Mouse (Mus musculus) midbrain, embryonic 15.5 days (tissue): ENCODE data around the gene Ap5s1. TPM values are rescaled to one million over a fixed set of nuclear protein-coding genes. Genes with fewer than 3 reads are reported as not detected.
A peak's percentile ranks its signal among the peaks of the same experiment; 100 is the strongest.
"Not testable (repeated sequence)": the region's sequence is repeated elsewhere in the genome, so short reads cannot be mapped to it uniquely, and the experiment has no call there.

ENCODE experiments used
- ATAC-seq: fragments of 200-750 bp; cut with Nextera tagmentation; replicated peaks from 2 replicates; pipeline ENCODE4 v1.8.0; 2017; ENCODE audit warnings: moderate TSS enrichment
- H3K27ac ChIP-seq: fragments of 300-500 bp; sonication (generic); 2 replicates; pipeline ENCODE4 v1.5.1; 2015; ENCODE audit warnings: mild to moderate bottlenecking, inconsistent platforms
- H3K27me3 ChIP-seq: fragments of 300-500 bp; sonication (generic); replicated peaks from 2 replicates; pipeline ENCODE4 v1.6.1; 2015; ENCODE audit warnings: inconsistent platforms
- H3K36me3 ChIP-seq: fragments of 300-500 bp; sonication (generic); replicated peaks from 2 replicates; pipeline ENCODE4 v1.6.1; 2015; ENCODE audit warnings: inconsistent platforms
- H3K4me1 ChIP-seq: fragments of 300-500 bp; sonication (generic); 2 replicates; pipeline ENCODE4 v1.6.1; 2015; ENCODE audit warnings: inconsistent platforms
- H3K4me2 ChIP-seq: fragments of 300-500 bp; sonication (generic); 2 replicates; pipeline ENCODE4 v1.6.1; 2015; ENCODE audit warnings: inconsistent platforms, mild to moderate bottlenecking, moderate library complexity
- H3K4me3 ChIP-seq: fragments of 300-500 bp; sonication (generic); 2 replicates; pipeline ENCODE4 v1.5.1; 2015; ENCODE audit warnings: mild to moderate bottlenecking, inconsistent platforms
- H3K9ac ChIP-seq: fragments of 300-500 bp; sonication (generic); 2 replicates; pipeline ENCODE4 v1.6.1; 2015; ENCODE audit warnings: mild to moderate bottlenecking, inconsistent platforms
- H3K9me3 ChIP-seq: fragments of 300-500 bp; sonication (generic); 2 replicates; pipeline ENCODE4 v1.6.1; 2016; ENCODE audit warnings: inconsistent platforms
- WGBS: fragments of 180-500 bp; shearing (Covaris S2); methylation state at CpG from one replicate; pipeline ENCODE4 v1.1.7; 2015; ENCODE audit warnings: mixed read lengths; 5-methylcytosine and 5-hydroxymethylcytosine counted together
- polyA plus RNA-seq: library from polyadenylated mRNA; unstranded; fragments of >200 nt; fragmentation: Nextera tagmentation; extraction: Ambion mirVana; gene quantifications from 2 replicates; pipeline ENCODE4 v1.2.1, GENCODE M21; 2015

Gene Ap5s1
- polyA plus RNA-seq, 1 experiment from 2014 or later, result 36.5 TPM

GRCm38 (mm10) chr2:131209969-131210792 lies 3.3 kb downstream of the Ap5s1 start:
- H3K9me3 ChIP-seq, result no peaks in the 10 kb centered on the region
- no peaks in the 10 kb centered on the region for H3K36me3 ChIP-seq
- H3K9ac ChIP-seq, result peak overlapping the region; percentile 65
- H3K4me2 ChIP-seq, result peak overlapping the region; percentile 60
- peak; percentile 98 for ATAC-seq
- under 1% methylated on average over 50 of the region's 50 CpGs for WGBS
- H3K4me1 ChIP-seq, result peaks cover 18% of the 10 kb centered on the region
- peak overlapping the region; percentile 53 for H3K4me3 ChIP-seq
- H3K27me3 ChIP-seq, result no peaks in the 10 kb centered on the region
- peak overlapping the region; percentile 93 for H3K27ac ChIP-seq

DNA sequence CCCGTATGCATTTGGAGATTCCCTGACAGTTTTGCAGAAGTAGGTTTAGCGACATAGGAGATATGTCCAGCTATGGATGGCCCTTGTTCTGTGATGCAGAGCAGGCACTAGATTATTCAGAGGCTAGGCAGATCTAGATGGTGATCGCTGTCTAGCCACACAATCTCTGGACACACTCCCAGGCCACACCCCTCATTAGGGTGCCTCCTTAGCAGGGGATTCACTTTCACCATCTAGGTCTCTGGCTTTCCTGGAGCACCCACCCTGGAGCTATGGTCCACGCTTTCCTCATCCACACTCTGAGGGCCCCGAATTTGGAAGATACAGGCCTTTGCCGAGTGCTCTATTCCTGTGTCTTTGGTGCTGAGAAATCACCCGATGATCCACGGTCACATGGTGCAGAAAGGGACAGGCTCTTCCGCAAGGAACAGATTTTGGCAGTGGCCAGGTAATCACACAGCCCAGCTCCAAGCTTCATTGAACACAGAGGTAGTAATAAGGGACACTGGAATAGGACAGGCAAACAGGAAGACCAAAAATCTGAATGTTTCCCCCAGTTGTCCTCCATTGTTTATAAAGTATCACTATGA lies 4.2 kb downstream of the Ap5s1 start:
- Histone ChIP-seq H3K27ac (peak overlapping the region; percentile 93), H3K9me3 (no peaks in the 10 kb centered on the region), H3K4me3 (peak overlapping the region; percentile 53), H3K4me1 (peaks cover 18% of the 10 kb centered on the region), H3K27me3 (no peaks in the 10 kb centered on the region), H3K9ac (peak overlapping the region; percentile 65), H3K36me3 (no peaks in the 10 kb centered on the region), H3K4me2 (peak overlapping the region; percentile 60)
- no peak for ATAC-seq
- 66% methylated on average over 9 of the region's 9 CpGs for WGBS

DNA sequence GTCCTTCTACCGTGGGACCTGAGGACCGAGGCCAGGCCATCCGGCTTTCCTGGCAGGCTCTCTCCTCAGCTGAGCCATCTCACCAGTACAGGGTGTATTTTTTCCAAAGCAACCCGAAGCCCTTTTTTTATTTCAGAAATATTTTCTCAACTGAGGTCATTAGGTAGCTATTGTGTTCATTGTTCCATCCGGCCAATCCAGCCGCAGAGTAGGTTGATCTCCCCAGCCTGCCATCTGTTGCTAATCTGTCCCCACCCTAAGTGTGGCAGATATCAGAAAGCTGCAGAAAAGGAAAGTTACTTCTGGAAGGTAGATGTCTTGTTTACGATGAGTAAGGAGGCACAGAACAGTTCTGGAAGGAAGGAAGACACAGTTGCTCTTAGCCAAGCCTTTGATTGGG lies 6.9 kb downstream of the Ap5s1 start:
- no peak overlapping the region for H3K27ac ChIP-seq
- no peak for ATAC-seq
- no peaks in the 10 kb centered on the region for H3K9me3 ChIP-seq
- no peak overlapping the region for H3K4me3 ChIP-seq
- peaks cover 18% of the 10 kb centered on the region for H3K4me1 ChIP-seq
- no peak overlapping the region for H3K9ac ChIP-seq
- 85% methylated on average over 7 of the region's 7 CpGs for WGBS
- no peak overlapping the region for H3K4me2 ChIP-seq
- H3K27me3 ChIP-seq, result no peaks in the 10 kb centered on the region
- no peaks in the 10 kb centered on the region for H3K36me3 ChIP-seq

- no peaks in the 10 kb centered on the region for H3K9me3 ChIP-seq
- no peak overlapping the region for H3K4me2 ChIP-seq
- no peaks in the 10 kb centered on the region for H3K36me3 ChIP-seq
- no peak overlapping the region for H3K4me3 ChIP-seq
- ATAC-seq, result no peak
- WGBS, result 86% methylated on average over 7 of the region's 7 CpGs
- no peaks in the 10 kb centered on the region for H3K27me3 ChIP-seq
- H3K27ac ChIP-seq, result no peak overlapping the region
- H3K9ac ChIP-seq, result no peak overlapping the region
- peaks cover 6% of the 10 kb centered on the region for H3K4me1 ChIP-seq
These were observed 9.3 kb downstream of the Ap5s1 start for GRCm38 (mm10) chr2:131215941-131216858.

DNA sequence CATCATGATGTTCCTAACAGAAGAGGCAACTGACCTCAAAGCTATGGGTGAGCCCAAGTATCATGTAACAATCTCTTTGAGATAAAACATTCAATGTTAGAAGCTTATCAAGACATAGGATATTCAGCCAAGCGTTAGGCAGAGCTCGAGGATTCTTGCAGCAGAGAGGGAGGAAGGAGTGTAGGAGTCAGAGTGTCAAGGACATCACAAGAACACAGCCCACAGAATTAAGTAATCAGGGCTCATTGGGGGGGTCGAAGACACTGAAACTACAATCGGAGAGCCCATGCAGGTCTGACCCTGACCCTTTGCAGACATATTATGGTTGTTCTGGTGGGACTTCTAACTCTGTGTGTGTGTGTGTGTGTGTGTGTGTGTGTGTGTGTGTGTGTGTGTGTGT lies 13.2 kb downstream of the Ap5s1 start:
- Histone ChIP-seq H3K4me2 (no peak overlapping the region), H3K36me3 (no peaks in the 10 kb centered on the region), H3K4me3 (no peak overlapping the region), H3K4me1 (no peaks in the 10 kb centered on the region), H3K27ac (no peak overlapping the region), H3K9ac (no peak overlapping the region), H3K27me3 (no peaks in the 10 kb centered on the region), H3K9me3 (no peaks in the 10 kb centered on the region)
- WGBS, result 82% methylated on average over 4 of the region's 4 CpGs
- ATAC-seq, result no peak

- 84% methylated on average over 3 of the region's 3 CpGs for WGBS
- no peaks in the 10 kb centered on the region for H3K4me1 ChIP-seq
- H3K27me3 ChIP-seq, result no peaks in the 10 kb centered on the region
- ATAC-seq, result no peak
- H3K27ac ChIP-seq, result no peak overlapping the region
- no peaks in the 10 kb centered on the region for H3K36me3 ChIP-seq
- no peak overlapping the region for H3K4me3 ChIP-seq
- H3K9me3 ChIP-seq, result no peaks in the 10 kb centered on the region
- H3K4me2 ChIP-seq, result no peak overlapping the region
- no peak overlapping the region for H3K9ac ChIP-seq
These were observed 15.1 kb downstream of the Ap5s1 start for GRCm38 (mm10) chr2:131221853-131222515.

- 57% methylated on average over 5 of the region's 5 CpGs for WGBS
- no peaks in the 10 kb centered on the region for H3K4me1 ChIP-seq
- ATAC-seq, result no peak
These were observed 15.7 kb downstream of the Ap5s1 start for GRCm38 (mm10) chr2:131222562-131222961.

DNA sequence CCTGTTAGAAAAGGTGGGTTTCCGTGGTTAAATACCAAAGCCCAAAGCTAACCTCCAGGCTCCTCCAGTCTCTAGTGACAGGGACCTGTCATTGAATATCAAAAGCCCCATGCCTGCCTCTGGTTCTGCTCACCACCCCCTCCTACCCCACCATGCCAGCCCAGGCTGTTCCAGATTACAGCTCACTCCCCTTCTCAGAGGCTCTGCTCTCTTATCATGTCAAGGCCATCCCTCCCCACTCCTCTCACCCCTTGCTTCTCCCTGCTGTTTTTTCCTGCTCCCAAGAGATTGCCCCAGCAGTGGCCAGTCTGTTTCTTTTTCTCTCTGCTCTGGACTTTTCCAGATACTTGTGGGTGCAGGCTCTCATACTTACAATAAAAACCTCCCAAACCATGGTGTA lies 16.7 kb downstream of the Ap5s1 start:
- Histone ChIP-seq H3K4me2 (no peak overlapping the region), H3K4me3 (no peak overlapping the region), H3K9ac (no peak overlapping the region), H3K36me3 (no peaks in the 10 kb centered on the region), H3K9me3 (no peaks in the 10 kb centered on the region), H3K27ac (no peak overlapping the region), H3K4me1 (no peaks in the 10 kb centered on the region), H3K27me3 (no peaks in the 10 kb centered on the region)
- 76% methylated on average over 1 of the region's 1 CpGs for WGBS
- ATAC-seq, result no peak

More at GRCm38 (mm10) chr2:131222562-131222961, 15.7 kb downstream of the Ap5s1 start:
- H3K4me2 ChIP-seq, result no peak overlapping the region
- no peak overlapping the region for H3K9ac ChIP-seq
- H3K36me3 ChIP-seq, result no peaks in the 10 kb centered on the region
- no peaks in the 10 kb centered on the region for H3K27me3 ChIP-seq
- no peak overlapping the region for H3K27ac ChIP-seq
- no peaks in the 10 kb centered on the region for H3K9me3 ChIP-seq
- no peak overlapping the region for H3K4me3 ChIP-seq

- 76% methylated on average over 6 of the region's 6 CpGs for WGBS
- H3K9ac ChIP-seq, result no peak overlapping the region
- H3K9me3 ChIP-seq, result no peaks in the 10 kb centered on the region
- no peaks in the 10 kb centered on the region for H3K36me3 ChIP-seq
- H3K27ac ChIP-seq, result no peak overlapping the region
- no peaks in the 10 kb centered on the region for H3K4me1 ChIP-seq
- H3K4me3 ChIP-seq, result no peak overlapping the region
- H3K4me2 ChIP-seq, result no peak overlapping the region
- H3K27me3 ChIP-seq, result no peaks in the 10 kb centered on the region
- no peak for ATAC-seq
These were observed 18.3 kb downstream of the Ap5s1 start for GRCm38 (mm10) chr2:131225178-131225577.

DNA sequence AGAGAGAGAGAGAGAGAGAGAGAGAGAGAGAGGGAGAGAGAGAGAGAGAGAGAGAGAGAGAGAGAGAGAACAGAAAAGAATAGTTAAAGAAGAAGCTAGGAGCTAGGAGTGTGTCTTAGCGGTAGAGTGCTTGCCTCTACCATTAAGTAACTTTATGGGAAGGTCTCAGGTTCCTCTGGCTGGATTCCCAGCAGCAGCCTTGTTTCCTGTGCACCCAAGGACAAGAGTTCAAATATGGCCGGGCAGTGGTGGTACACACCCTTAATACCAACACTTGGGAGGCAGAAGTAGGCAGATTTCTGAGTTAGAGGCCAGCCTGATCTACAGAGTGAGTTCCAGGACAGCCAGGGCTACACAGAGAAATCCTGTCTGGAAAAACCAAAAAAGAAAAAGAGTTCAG lies 19.8 kb downstream of the Ap5s1 start:
- not testable (repeated sequence) for H3K4me1 ChIP-seq, H3K9me3 ChIP-seq, H3K9ac ChIP-seq, H3K36me3 ChIP-seq, H3K27ac ChIP-seq, H3K4me2 ChIP-seq, H3K4me3 ChIP-seq, H3K27me3 ChIP-seq, ATAC-seq
- WGBS, result 92% methylated on average over 2 of the region's 2 CpGs

DNA sequence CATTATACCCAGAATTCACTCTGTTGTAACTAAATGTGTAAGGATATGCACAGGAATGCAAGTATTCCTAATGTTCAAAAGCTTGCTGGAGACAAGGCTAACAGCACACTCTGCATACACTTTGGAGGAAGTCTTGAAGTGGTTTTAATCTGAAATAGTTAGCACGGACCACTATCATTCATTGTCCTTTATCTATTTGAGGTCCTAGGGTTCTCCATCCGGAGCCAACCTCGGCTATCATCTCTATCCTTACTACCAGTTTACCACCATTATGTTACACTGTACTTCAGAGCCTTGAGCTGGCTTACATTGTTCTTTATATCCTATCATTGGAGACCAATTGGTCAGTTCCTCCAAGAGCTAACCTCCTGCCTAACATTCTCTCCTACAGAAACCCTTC lies 20.4 kb downstream of the Ap5s1 start:
- Histone ChIP-seq H3K4me2 (no peak overlapping the region), H3K9ac (no peak overlapping the region), H3K27ac (no peak overlapping the region), H3K9me3 (no peaks in the 10 kb centered on the region), H3K4me1 (no peaks in the 10 kb centered on the region), H3K36me3 (no peaks in the 10 kb centered on the region), H3K27me3 (no peaks in the 10 kb centered on the region), H3K4me3 (no peak overlapping the region)
- WGBS, result 92% methylated on average over 3 of the region's 3 CpGs
- no peak for ATAC-seq

- WGBS, result 88% methylated on average over 2 of the region's 2 CpGs
- Histone ChIP-seq H3K4me3 (no peak overlapping the region), H3K9me3 (no peaks in the 10 kb centered on the region), H3K27me3 (no peaks in the 10 kb centered on the region), H3K9ac (no peak overlapping the region), H3K36me3 (no peaks in the 10 kb centered on the region), H3K27ac (no peak overlapping the region), H3K4me1 (peaks cover 10% of the 10 kb centered on the region), H3K4me2 (no peak overlapping the region)
- no peak for ATAC-seq
These were observed 25.7 kb downstream of the Ap5s1 start for GRCm38 (mm10) chr2:131232558-131232957.
